Mouse (Mus musculus): Measurements from ENCODE around the gene Sprtn. TPM values are rescaled to one million over a fixed set of nuclear protein-coding genes. Genes with fewer than 3 reads are reported as not detected.

Gene Sprtn
- total RNA-seq, 1 experiment from 2014 or later, result 21.6 TPM

GRCm38 (mm10) chr8:124896010-124896631 lies 1.6 kb upstream of the Sprtn start:
- no peak for ATAC-seq (replicated peaks in 1 of 2; ENCODE audit: insufficient read depth in 1 of 2, low FRiP score in 2 of 2, low TSS enrichment in 1 of 2, low read depth in 1 of 2, poor library complexity in 2 of 2, severe bottlenecking in 2 of 2)

- ATAC-seq (replicated peaks in 1 of 2; ENCODE audit: insufficient read depth in 1 of 2, low FRiP score in 2 of 2, low TSS enrichment in 1 of 2, low read depth in 1 of 2, poor library complexity in 2 of 2, severe bottlenecking in 2 of 2), result peak; percentile 48 to 58
Observed at GRCm38 (mm10) chr8:124896632-124897385, 877 bp upstream of the Sprtn start.

- no peak for ATAC-seq (replicated peaks in 1 of 2; ENCODE audit: insufficient read depth in 1 of 2, low FRiP score in 2 of 2, low TSS enrichment in 1 of 2, low read depth in 1 of 2, poor library complexity in 2 of 2, severe bottlenecking in 2 of 2)
Observed at GRCm38 (mm10) chr8:124898251-124898905, 692 bp downstream of the Sprtn start.

- no peak for ATAC-seq (replicated peaks in 1 of 2; ENCODE audit: insufficient read depth in 1 of 2, low FRiP score in 2 of 2, low TSS enrichment in 1 of 2, low read depth in 1 of 2, poor library complexity in 2 of 2, severe bottlenecking in 2 of 2)
Observed at GRCm38 (mm10) chr8:124903198-124903597, 5.5 kb downstream of the Sprtn start.

GRCm38 (mm10) chr8:124905482-124905881 lies 7.8 kb downstream of the Sprtn start:
- no peak for ATAC-seq (replicated peaks in 1 of 2; ENCODE audit: insufficient read depth in 1 of 2, low FRiP score in 2 of 2, low TSS enrichment in 1 of 2, low read depth in 1 of 2, poor library complexity in 2 of 2, severe bottlenecking in 2 of 2)

- no peak for ATAC-seq (replicated peaks in 1 of 2; ENCODE audit: insufficient read depth in 1 of 2, low FRiP score in 2 of 2, low TSS enrichment in 1 of 2, low read depth in 1 of 2, poor library complexity in 2 of 2, severe bottlenecking in 2 of 2)
Observed at GRCm38 (mm10) chr8:124909936-124910335, 12.2 kb downstream of the Sprtn start.

GRCm38 (mm10) chr8:124910349-124910748 lies 12.7 kb downstream of the Sprtn start:
- ATAC-seq (replicated peaks in 1 of 2; ENCODE audit: insufficient read depth in 1 of 2, low FRiP score in 2 of 2, low TSS enrichment in 1 of 2, low read depth in 1 of 2, poor library complexity in 2 of 2, severe bottlenecking in 2 of 2), result no peak

GRCm38 (mm10) chr8:124911938-124912872 lies 14.5 kb downstream of the Sprtn start:
- ATAC-seq (replicated peaks in 1 of 2; ENCODE audit: insufficient read depth in 1 of 2, low FRiP score in 2 of 2, low TSS enrichment in 1 of 2, low read depth in 1 of 2, poor library complexity in 2 of 2, severe bottlenecking in 2 of 2), result peak in 1 of 2 experiments; percentile 23; a peak in 1 of 4 replicates

GRCm38 (mm10) chr8:124914061-124914460 lies 16.4 kb downstream of the Sprtn start:
- ATAC-seq (replicated peaks in 1 of 2; ENCODE audit: insufficient read depth in 1 of 2, low FRiP score in 2 of 2, low TSS enrichment in 1 of 2, low read depth in 1 of 2, poor library complexity in 2 of 2, severe bottlenecking in 2 of 2), result no peak

GRCm38 (mm10) chr8:124917741-124918484 lies 20.2 kb downstream of the Sprtn start:
- no peak for ATAC-seq (replicated peaks in 1 of 2; ENCODE audit: insufficient read depth in 1 of 2, low FRiP score in 2 of 2, low TSS enrichment in 1 of 2, low read depth in 1 of 2, poor library complexity in 2 of 2, severe bottlenecking in 2 of 2)

- peak; percentile 17 to 31; a peak in 2 of 4 replicates for ATAC-seq (replicated peaks in 1 of 2; ENCODE audit: insufficient read depth in 1 of 2, low FRiP score in 2 of 2, low TSS enrichment in 1 of 2, low read depth in 1 of 2, poor library complexity in 2 of 2, severe bottlenecking in 2 of 2)
Observed at GRCm38 (mm10) chr8:124921369-124922279, 23.9 kb downstream of the Sprtn start.

- ATAC-seq (replicated peaks in 1 of 2; ENCODE audit: insufficient read depth in 1 of 2, low FRiP score in 2 of 2, low TSS enrichment in 1 of 2, low read depth in 1 of 2, poor library complexity in 2 of 2, severe bottlenecking in 2 of 2), result 0 out of 4 replicates have a peak, but pooled peaks of 1 of the 2 experiments have one; percentile 7
Observed at GRCm38 (mm10) chr8:124922490-124923089, 24.9 kb downstream of the Sprtn start.

- peak in 1 of 2 experiments; percentile 9; a peak in 1 of 4 replicates for ATAC-seq (replicated peaks in 1 of 2; ENCODE audit: insufficient read depth in 1 of 2, low FRiP score in 2 of 2, low TSS enrichment in 1 of 2, low read depth in 1 of 2, poor library complexity in 2 of 2, severe bottlenecking in 2 of 2)
Observed at GRCm38 (mm10) chr8:124923971-124924652, 26.4 kb downstream of the Sprtn start.

GRCm38 (mm10) chr8:124925544-124926266 lies 28.0 kb downstream of the Sprtn start:
- ATAC-seq (replicated peaks in 1 of 2; ENCODE audit: insufficient read depth in 1 of 2, low FRiP score in 2 of 2, low TSS enrichment in 1 of 2, low read depth in 1 of 2, poor library complexity in 2 of 2, severe bottlenecking in 2 of 2), result peak; percentile 59 to 63

All from hematopoietic stem cell, adult 5-6 weeks (primary cell).